Mouse (Mus musculus) heart, embryonic 11.5 days (tissue): ENCODE measurements around the gene Dnah12. TPM values are rescaled to one million over a fixed set of nuclear protein-coding genes. Genes with fewer than 3 reads are reported as not detected.

Source experiments
- ATAC-seq: fragments of 200-750 bp; cut with Nextera tagmentation; replicated peaks from 2 replicates; pipeline ENCODE4 v1.8.0; 2017; ENCODE audit warnings: moderate library complexity; ENCODE audit not compliant: insufficient number of reproducible peaks, low FRiP score, low TSS enrichment
- H3K27ac ChIP-seq: fragments of 300-500 bp; sonication (generic); 2 replicates; pipeline ENCODE4 v1.5.1; 2014; ENCODE audit warnings: mild to moderate bottlenecking, low read depth, low read length
- H3K27me3 ChIP-seq: fragments of 300-500 bp; sonication (generic); 2 replicates; pipeline ENCODE4 v1.6.1; 2014; ENCODE audit warnings: mild to moderate bottlenecking, low read length, mixed read lengths; ENCODE audit not compliant: control insufficient read depth, insufficient read depth
- H3K36me3 ChIP-seq: fragments of 300-500 bp; sonication (generic); 2 replicates; pipeline ENCODE4 v1.6.1; 2014; ENCODE audit warnings: mild to moderate bottlenecking, low read length, moderate library complexity, mixed read lengths; ENCODE audit not compliant: control insufficient read depth, insufficient read depth
- H3K4me1 ChIP-seq: fragments of 300-500 bp; sonication (generic); 2 replicates; pipeline ENCODE4 v1.6.1; 2014; ENCODE audit warnings: low read length; ENCODE audit not compliant: control insufficient read depth, insufficient read depth
- H3K4me2 ChIP-seq: fragments of 300-500 bp; sonication (generic); 2 replicates; pipeline ENCODE4 v1.6.1; 2014; ENCODE audit warnings: mild to moderate bottlenecking, moderate library complexity
- H3K4me3 ChIP-seq: fragments of 300-500 bp; sonication (generic); 2 replicates; pipeline ENCODE4 v1.5.1; 2014; ENCODE audit warnings: low read depth, low read length
- H3K9ac ChIP-seq: fragments of 300-500 bp; sonication (generic); 2 replicates; pipeline ENCODE4 v1.6.1; 2014; ENCODE audit warnings: mild to moderate bottlenecking, low read depth, low read length, moderate library complexity
- H3K9me3 ChIP-seq: fragments of 300-500 bp; sonication (generic); replicated peaks from 2 replicates; pipeline ENCODE4 v1.6.1; 2016; ENCODE audit warnings: low read length; ENCODE audit not compliant: control insufficient read depth
- WGBS: fragments of 180-500 bp; shearing (Covaris S2); extraction: QIAGEN DNeasy Blood & Tissue Kit; methylation state at CpG from one replicate; pipeline ENCODE4 v1.1.7; 2014; ENCODE audit not compliant: insufficient replicate concordance; 5-methylcytosine and 5-hydroxymethylcytosine counted together
- polyA plus RNA-seq: library from polyadenylated mRNA; unstranded; fragments of >200 nt; fragmentation: Nextera tagmentation; extraction: Ambion mirVana; gene quantifications from 2 replicates; pipeline ENCODE4 v1.2.1, GENCODE M21; 2014

Dnah12 gene
- polyA plus RNA-seq, 1 experiment from 2014 or later: 0.03 TPM

GRCm38 (mm10) chr14:26813871-26814270 is 120.8 kb downstream of the Dnah12 start:
- H3K4me2 ChIP-seq: no peak overlapping the region
- H3K36me3 ChIP-seq: no peaks in the 10 kb centered on the region
- H3K9ac ChIP-seq: no peak overlapping the region
- no peaks in the 10 kb centered on the region; the same call in 1 of the 2 replicates for H3K9me3 ChIP-seq
- no peak overlapping the region for H3K4me3 ChIP-seq
- ATAC-seq: no peak
- H3K27ac ChIP-seq: no peak overlapping the region
- H3K27me3 ChIP-seq: no peaks in the 10 kb centered on the region
- no peaks in the 10 kb centered on the region for H3K4me1 ChIP-seq
- WGBS: 84% methylated on average over 2 of the region's 2 CpGs

GRCm38 (mm10) chr14:26814908-26815307 is 121.8 kb downstream of the Dnah12 start:
- Histone ChIP-seq H3K36me3 (no peaks in the 10 kb centered on the region), H3K27ac (no peak overlapping the region), H3K9me3 (no peaks in the 10 kb centered on the region; the same call in 1 of the 2 replicates), H3K4me1 (no peaks in the 10 kb centered on the region), H3K4me3 (no peak overlapping the region), H3K27me3 (no peaks in the 10 kb centered on the region), H3K9ac (no peak overlapping the region), H3K4me2 (no peak overlapping the region)
- no peak for ATAC-seq
- WGBS: 43% methylated on average over 3 of the region's 3 CpGs

- Histone ChIP-seq H3K27ac (no peak overlapping the region), H3K9me3 (no peaks in the 10 kb centered on the region; the same call in 1 of the 2 replicates), H3K4me2 (no peak overlapping the region), H3K36me3 (no peaks in the 10 kb centered on the region), H3K9ac (no peak overlapping the region), H3K4me1 (no peaks in the 10 kb centered on the region), H3K27me3 (no peaks in the 10 kb centered on the region), H3K4me3 (no peak overlapping the region)
- 60% methylated on average over 4 of the region's 4 CpGs for WGBS
- ATAC-seq: no peak
These were observed 123.7 kb downstream of the Dnah12 start for GRCm38 (mm10) chr14:26816785-26817184.

- Histone ChIP-seq H3K4me3 (no peak overlapping the region), H3K4me2 (no peak overlapping the region), H3K27ac (no peak overlapping the region), H3K4me1 (no peaks in the 10 kb centered on the region), H3K36me3 (no peaks in the 10 kb centered on the region), H3K9me3 (no peaks in the 10 kb centered on the region), H3K9ac (no peak overlapping the region), H3K27me3 (no peaks in the 10 kb centered on the region)
- 62% methylated on average over 2 of the region's 2 CpGs for WGBS
- no peak for ATAC-seq
These were observed 132.9 kb downstream of the Dnah12 start for GRCm38 (mm10) chr14:26826020-26826419.

GRCm38 (mm10) chr14:26853053-26853452 is 160.0 kb downstream of the Dnah12 start:
- H3K4me3 ChIP-seq: no peak overlapping the region
- no peaks in the 10 kb centered on the region for H3K9me3 ChIP-seq
- no peak overlapping the region for H3K27ac ChIP-seq
- no peak for ATAC-seq
- no peaks in the 10 kb centered on the region for H3K4me1 ChIP-seq
- no peak overlapping the region for H3K9ac ChIP-seq
- H3K4me2 ChIP-seq: no peak overlapping the region
- no peaks in the 10 kb centered on the region for H3K36me3 ChIP-seq
- WGBS: 77% methylated on average over 8 of the region's 8 CpGs
- H3K27me3 ChIP-seq: no peaks in the 10 kb centered on the region

- Histone ChIP-seq H3K4me1 (no peaks in the 10 kb centered on the region), H3K4me3 (no peak overlapping the region), H3K27me3 (no peaks in the 10 kb centered on the region), H3K36me3 (no peaks in the 10 kb centered on the region), H3K4me2 (no peak overlapping the region), H3K27ac (no peak overlapping the region), H3K9ac (no peak overlapping the region), H3K9me3 (no peaks in the 10 kb centered on the region)
- 64% methylated on average over 2 of the region's 2 CpGs for WGBS
- ATAC-seq: no peak
These were observed 161.0 kb downstream of the Dnah12 start for GRCm38 (mm10) chr14:26854066-26854465.

- no peaks in the 10 kb centered on the region for H3K27me3 ChIP-seq
- H3K36me3 ChIP-seq: no peaks in the 10 kb centered on the region
- H3K9me3 ChIP-seq: no peaks in the 10 kb centered on the region
- 60% methylated on average over 2 of the region's 2 CpGs for WGBS
- H3K4me2 ChIP-seq: no peak overlapping the region
- H3K4me3 ChIP-seq: no peak overlapping the region
- no peak overlapping the region for H3K27ac ChIP-seq
- no peak overlapping the region for H3K9ac ChIP-seq
- H3K4me1 ChIP-seq: no peaks in the 10 kb centered on the region
- no peak for ATAC-seq
These were observed 165.3 kb downstream of the Dnah12 start for GRCm38 (mm10) chr14:26858364-26858763.

GRCm38 (mm10) chr14:26859024-26859423 is 165.9 kb downstream of the Dnah12 start:
- H3K27ac ChIP-seq: no peak overlapping the region
- H3K36me3 ChIP-seq: no peaks in the 10 kb centered on the region
- H3K4me2 ChIP-seq: no peak overlapping the region
- 86% methylated on average over 3 of the region's 3 CpGs for WGBS
- H3K27me3 ChIP-seq: no peaks in the 10 kb centered on the region
- no peak overlapping the region for H3K4me3 ChIP-seq
- no peaks in the 10 kb centered on the region for H3K9me3 ChIP-seq
- ATAC-seq: no peak
- no peaks in the 10 kb centered on the region for H3K4me1 ChIP-seq
- no peak overlapping the region for H3K9ac ChIP-seq

- Histone ChIP-seq H3K27me3 (no peaks in the 10 kb centered on the region), H3K9me3 (no peaks in the 10 kb centered on the region), H3K4me2 (no peak overlapping the region), H3K9ac (no peak overlapping the region), H3K4me1 (no peaks in the 10 kb centered on the region), H3K27ac (no peak overlapping the region), H3K4me3 (no peak overlapping the region), H3K36me3 (no peaks in the 10 kb centered on the region)
- 63% methylated on average over 9 of the region's 9 CpGs for WGBS
- no peak for ATAC-seq
These were observed 174.3 kb downstream of the Dnah12 start for GRCm38 (mm10) chr14:26867356-26867755.
